Mouse (Mus musculus): ENCODE data around the gene Ggt6. TPM values are rescaled to one million over a fixed set of nuclear protein-coding genes. Genes with fewer than 3 reads are reported as not detected.
A peak's percentile ranks its signal among the peaks of the same experiment; 100 is the strongest.
"Not testable (repeated sequence)": the region's sequence is repeated elsewhere in the genome, so short reads cannot be mapped to it uniquely, and the experiment has no call there.

The Ggt6 gene
- polyA plus RNA-seq, 1 experiment from 2014 or later = 0.94 TPM

DNA sequence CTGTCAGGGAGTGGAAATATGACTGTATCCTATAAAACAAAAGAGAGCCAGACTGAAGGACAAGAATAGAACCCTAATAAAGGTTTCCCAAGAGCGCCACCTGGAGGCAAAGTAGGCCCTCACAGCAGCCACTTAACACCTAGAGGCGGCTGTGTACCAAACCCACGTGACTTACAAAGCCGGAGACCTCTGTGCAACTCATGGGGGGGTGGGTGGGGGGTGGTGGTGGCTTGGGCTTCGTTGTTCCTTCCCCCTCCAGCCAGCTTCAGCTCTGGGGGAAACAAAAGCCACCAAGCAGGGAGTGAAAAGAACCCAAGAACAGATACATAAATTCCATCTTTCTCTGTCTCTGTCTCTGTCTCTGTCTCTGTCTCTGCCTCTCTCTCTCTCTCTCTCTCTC, 6.6 kb upstream of the Ggt6 start:
- H3K4me3 ChIP-seq (ENCODE audit: low read depth, low read length) = no peak overlapping the region
- no peak for TF ChIP-seq EP300 (IDR thresholded peaks at IDR 0.05)
- TF ChIP-seq CTCF (IDR thresholded peaks at IDR 0.05) = peak; percentile 76
- no peaks in the 10 kb centered on the region for H3K27me3 ChIP-seq (replicated peaks; ENCODE audit: insufficient read depth, low read length)
- WGBS = 0% methylated on average over 5 of the region's 5 CpGs
- peak; percentile 90 for DNase-seq (ENCODE audit: low spot score)
- no peaks in the 10 kb centered on the region for H3K4me1 ChIP-seq (ENCODE audit: insufficient read depth, low read depth, low read length)
- H3K9ac ChIP-seq (replicated peaks; ENCODE audit: low read depth) = no peak overlapping the region
- H3K36me3 ChIP-seq (ENCODE audit: insufficient read depth, low read length) = no peaks in the 10 kb centered on the region
- peak; percentile 88 for ATAC-seq
- no peak overlapping the region for H3K27ac ChIP-seq (ENCODE audit: low read length)
- no peaks in the 10 kb centered on the region for H3K9me3 ChIP-seq (ENCODE audit: low read length)
- H3K4me2 ChIP-seq (replicated peaks; ENCODE audit: low read depth, low read length) = no peak overlapping the region; the same call in 1 of the 2 replicates

DNA sequence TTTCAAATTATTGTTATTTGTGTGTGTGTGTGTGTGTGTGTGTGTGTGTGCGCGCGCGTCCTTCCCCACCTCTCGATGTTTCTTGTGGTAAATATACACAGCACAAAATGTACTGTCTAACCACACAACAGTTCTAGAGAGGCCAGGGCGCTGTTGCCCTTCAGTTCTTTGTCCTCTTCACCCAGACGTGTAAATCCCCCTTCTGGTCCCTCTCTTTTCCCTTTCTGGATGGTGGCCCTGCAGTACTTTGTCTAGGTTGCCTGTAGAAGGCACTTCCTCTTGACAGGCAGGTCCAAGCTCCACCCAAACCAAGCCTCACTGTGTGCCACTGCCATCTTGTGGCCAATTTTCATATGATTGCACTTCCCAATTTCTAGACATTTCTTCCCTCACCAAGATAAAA, 6.0 kb upstream of the Ggt6 start:
- Histone ChIP-seq H3K36me3 (ENCODE audit: insufficient read depth, low read length) (no peaks in the 10 kb centered on the region), H3K4me3 (ENCODE audit: low read depth, low read length) (no peak overlapping the region), H3K4me1 (ENCODE audit: insufficient read depth, low read depth, low read length) (no peaks in the 10 kb centered on the region), H3K9ac (replicated peaks; ENCODE audit: low read depth) (no peak overlapping the region), H3K27me3 (replicated peaks; ENCODE audit: insufficient read depth, low read length) (no peaks in the 10 kb centered on the region), H3K4me2 (replicated peaks; ENCODE audit: low read depth, low read length) (peak overlapping the region; percentile 40; the same call in 1 of the 2 replicates), H3K27ac (ENCODE audit: low read length) (no peak overlapping the region), H3K9me3 (ENCODE audit: low read length) (no peaks in the 10 kb centered on the region)
- 40% methylated on average over 7 of the region's 7 CpGs for WGBS
- ATAC-seq (peak; percentile 85), DNase-seq (ENCODE audit: low spot score) (peak; percentile 93)
- TF ChIP-seq EP300 (IDR thresholded peaks at IDR 0.05) = no peak
- peak; percentile 97 for TF ChIP-seq CTCF (IDR thresholded peaks at IDR 0.05)

GRCm38 (mm10) chr11:72430311-72431068, 4.8 kb upstream of the Ggt6 start:
- not testable (repeated sequence) for H3K9ac ChIP-seq (replicated peaks; ENCODE audit: low read depth); ATAC-seq; H3K4me3 ChIP-seq (ENCODE audit: low read depth, low read length)

GRCm38 (mm10) chr11:72435694-72436045, 344 bp downstream of the Ggt6 start:
- no peaks in the 10 kb centered on the region for H3K27me3 ChIP-seq (replicated peaks; ENCODE audit: insufficient read depth, low read length)
- 29% methylated on average over 2 of the region's 2 CpGs for WGBS
- no peak overlapping the region for H3K27ac ChIP-seq (ENCODE audit: low read length)
- ATAC-seq (peak; percentile 54), DNase-seq (ENCODE audit: low spot score) (peak; percentile 35)
- TF ChIP-seq CTCF (IDR thresholded peaks at IDR 0.05) (no peak), EP300 (IDR thresholded peaks at IDR 0.05) (no peak)
- peaks cover 9% of the 10 kb centered on the region; the same call in 1 of the 2 replicates for H3K4me1 ChIP-seq (ENCODE audit: insufficient read depth, low read depth, low read length)
- no peaks in the 10 kb centered on the region for H3K36me3 ChIP-seq (ENCODE audit: insufficient read depth, low read length)
- no peak overlapping the region for H3K4me3 ChIP-seq (ENCODE audit: low read depth, low read length)
- no peaks in the 10 kb centered on the region for H3K9me3 ChIP-seq (ENCODE audit: low read length)
- no peak overlapping the region for H3K9ac ChIP-seq (replicated peaks; ENCODE audit: low read depth)
- no peak overlapping the region for H3K4me2 ChIP-seq (replicated peaks; ENCODE audit: low read depth, low read length)

More at GRCm38 (mm10) chr11:72430311-72431068, 4.8 kb upstream of the Ggt6 start:
- not testable (repeated sequence) for H3K4me2 ChIP-seq (replicated peaks; ENCODE audit: low read depth, low read length); H3K9me3 ChIP-seq (ENCODE audit: low read length); H3K27ac ChIP-seq (ENCODE audit: low read length); H3K4me1 ChIP-seq (ENCODE audit: insufficient read depth, low read depth, low read length); DNase-seq (ENCODE audit: low spot score); H3K36me3 ChIP-seq (ENCODE audit: insufficient read depth, low read length); H3K27me3 ChIP-seq (replicated peaks; ENCODE audit: insufficient read depth, low read length)
- WGBS = 68% methylated on average over 9 of the region's 9 CpGs

GRCm38 (mm10) chr11:72436271-72436670, 945 bp downstream of the Ggt6 start:
- 60% methylated on average over 5 of the region's 5 CpGs for WGBS
- TF ChIP-seq EP300 (IDR thresholded peaks at IDR 0.05) (no peak), CTCF (IDR thresholded peaks at IDR 0.05) (no peak)
- H3K4me1 ChIP-seq (ENCODE audit: insufficient read depth, low read depth, low read length) = peaks cover 9% of the 10 kb centered on the region; the same call in 1 of the 2 replicates
- H3K9ac ChIP-seq (replicated peaks; ENCODE audit: low read depth) = no peak overlapping the region
- DNase-seq (ENCODE audit: low spot score) (no peak), ATAC-seq (no peak)
- H3K36me3 ChIP-seq (ENCODE audit: insufficient read depth, low read length) = no peaks in the 10 kb centered on the region
- H3K4me3 ChIP-seq (ENCODE audit: low read depth, low read length) = no peak overlapping the region
- H3K9me3 ChIP-seq (ENCODE audit: low read length) = no peaks in the 10 kb centered on the region
- H3K27ac ChIP-seq (ENCODE audit: low read length) = no peak overlapping the region
- no peaks in the 10 kb centered on the region for H3K27me3 ChIP-seq (replicated peaks; ENCODE audit: insufficient read depth, low read length)
- H3K4me2 ChIP-seq (replicated peaks; ENCODE audit: low read depth, low read length) = no peak overlapping the region

DNA sequence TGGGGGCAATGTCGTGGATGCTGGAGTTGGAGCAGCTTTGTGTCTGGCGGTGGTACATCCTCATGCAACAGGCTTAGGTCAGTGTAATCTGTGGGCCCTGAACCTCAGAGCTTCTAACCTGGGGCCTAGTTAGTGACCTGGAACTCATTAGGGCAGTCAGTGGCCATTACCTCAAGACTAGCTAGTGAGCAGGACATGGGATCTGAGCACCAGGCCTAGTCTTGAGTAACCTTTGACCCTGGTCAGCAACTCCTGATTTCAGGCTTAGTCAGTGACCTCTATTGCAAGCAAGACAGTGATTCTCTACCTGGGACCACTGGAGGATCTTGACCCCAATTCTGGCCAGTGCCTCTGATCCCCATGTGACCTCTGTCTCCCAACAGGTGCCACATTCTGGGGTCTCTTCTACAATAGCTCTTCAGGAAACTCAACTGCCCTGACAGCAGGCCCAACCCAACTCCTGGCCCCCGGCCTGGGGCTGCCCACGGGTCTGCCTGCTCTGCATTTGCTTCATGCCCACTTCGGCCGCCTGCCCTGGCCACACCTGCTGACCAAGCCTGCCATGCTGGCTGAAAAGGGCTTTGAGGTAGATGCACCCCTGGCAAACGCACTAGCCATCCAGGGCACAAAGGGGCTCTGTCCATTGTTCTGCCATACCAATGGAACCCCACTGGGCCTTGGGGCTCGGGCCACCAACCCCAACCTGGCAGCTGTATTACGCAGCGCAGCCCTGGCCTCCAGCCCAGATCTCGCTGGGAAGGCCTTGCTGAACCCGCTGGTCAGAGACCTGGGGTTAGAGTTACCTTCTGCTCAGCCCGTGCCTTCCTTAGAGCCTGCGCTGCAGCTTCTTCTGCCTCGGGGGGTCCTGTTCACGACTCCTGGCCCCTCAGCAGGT, 1.7 kb downstream of the Ggt6 start:
- no peak for DNase-seq (ENCODE audit: low spot score)
- Histone ChIP-seq H3K4me3 (ENCODE audit: low read depth, low read length) (no peak overlapping the region), H3K9ac (replicated peaks; ENCODE audit: low read depth) (no peak overlapping the region), H3K27ac (ENCODE audit: low read length) (no peak overlapping the region), H3K4me1 (ENCODE audit: insufficient read depth, low read depth, low read length) (peaks cover 15% of the 10 kb centered on the region; the same call in 1 of the 2 replicates), H3K36me3 (ENCODE audit: insufficient read depth, low read length) (no peaks in the 10 kb centered on the region), H3K4me2 (replicated peaks; ENCODE audit: low read depth, low read length) (no peak overlapping the region), H3K9me3 (ENCODE audit: low read length) (no peaks in the 10 kb centered on the region), H3K27me3 (replicated peaks; ENCODE audit: insufficient read depth, low read length) (no peaks in the 10 kb centered on the region)
- ATAC-seq = no peak
- 88% methylated on average over 14 of the region's 16 CpGs for WGBS
- TF ChIP-seq CTCF (IDR thresholded peaks at IDR 0.05) (no peak), EP300 (IDR thresholded peaks at IDR 0.05) (no peak)
